1 mouse cellular context compared by ENCODE assay signal in the genomic region with DNA sequence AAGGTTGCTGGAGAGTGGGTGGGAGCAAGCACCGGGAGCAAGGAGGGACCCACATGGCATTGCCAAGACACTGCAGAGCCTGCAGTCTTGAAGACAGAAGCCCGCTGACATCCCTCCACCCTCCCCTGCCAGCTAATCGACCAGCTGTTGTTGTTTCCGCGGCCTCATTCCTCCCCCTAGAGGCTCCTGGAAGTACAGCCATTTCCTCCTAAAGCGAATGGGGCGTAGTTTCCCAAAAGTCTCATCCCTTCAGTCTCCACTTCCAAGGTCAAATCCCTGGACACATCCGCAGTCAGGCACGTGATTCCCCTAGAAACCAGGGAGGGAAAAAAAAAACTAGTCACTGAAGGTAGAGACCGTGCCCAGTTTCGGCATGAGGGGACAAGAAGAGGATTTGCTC.
TF ChIP-seq lines count a peak whose summit lies in the region.

No protein-coding gene starts in this region.

TF ChIP-seq in C2C12, 6 proteins besides CTCF, POLR2A, EP300 and RAD21:
- TF ChIP-seq MYOD1 (IDR thresholded peaks at IDR 0.05; ENCODE audit: control insufficient read depth, insufficient read length, low read depth) (peak; percentile 49), USF1 (IDR thresholded peaks at IDR 0.05; ENCODE audit: low read depth) (peak; percentile 54), MAX (IDR thresholded peaks at IDR 0.05) (peak; percentile 38), CEBPB (IDR thresholded peaks at IDR 0.05; ENCODE audit: low read depth) (no peak), FOSL1 (IDR thresholded peaks at IDR 0.05; ENCODE audit: insufficient read depth, low read length, poor library complexity, severe bottlenecking) (no peak), MYOG (IDR thresholded peaks at IDR 0.05; ENCODE audit: control insufficient read depth, extremely low read depth, insufficient read length) (no peak)
